Mouse (Mus musculus): ENCODE results near the gene Ift52. TPM values are rescaled to one million over a fixed set of nuclear protein-coding genes. Genes with fewer than 3 reads are reported as not detected.

Gene Ift52
- polyA plus RNA-seq, 1 experiment from 2014 or later = 42.6 TPM

- no peak overlapping the region for H3K4me3 ChIP-seq (ENCODE audit: low read depth, low read length)
- no peak overlapping the region for H3K4me2 ChIP-seq (ENCODE audit: low read length)
- 91% methylated on average over 10 of the region's 10 CpGs for WGBS
- DNase-seq (ENCODE audit: low spot score) (no peak), ATAC-seq (no peak)
- H3K27me3 ChIP-seq (replicated peaks; ENCODE audit: control insufficient read depth, insufficient read depth, low read length) = no peaks in the 10 kb centered on the region
- H3K27ac ChIP-seq (ENCODE audit: low read depth, low read length) = no peak overlapping the region
- no peaks in the 10 kb centered on the region for H3K9me3 ChIP-seq (replicated peaks; ENCODE audit: control insufficient read depth, low read length)
- H3K9ac ChIP-seq (ENCODE audit: low read length) = no peak overlapping the region
- no peaks in the 10 kb centered on the region for H3K36me3 ChIP-seq (ENCODE audit: control insufficient read depth, insufficient read depth, low read length)
- H3K4me1 ChIP-seq (ENCODE audit: control insufficient read depth, insufficient read depth, low read length) = no peaks in the 10 kb centered on the region
Observed at GRCm38 (mm10) chr2:163094909-163095308, 77.8 kb downstream of the Ift52 start.

Small RNAs within 50 kb of the gene (microRNA-seq; reads per million reads assigned to microRNA genes)
- gene Gm22174 = not detected
- not detected for gene Mir7003

Other genes with a start within 250 kb of the Ift52 start
- 149 and 173 TPM in 2 replicates for gene Srsf6, start 85.8 kb upstream of the Ift52 start, polyA plus RNA-seq (2014; fragmentation: Nextera tagmentation; extraction: Ambion mirVana)
- 0.11 and 0.70 TPM in 2 replicates for gene L3mbtl1, start 73.9 kb upstream of the Ift52 start, polyA plus RNA-seq (2014; fragmentation: Nextera tagmentation; extraction: Ambion mirVana)
- not detected in 2 replicates for gene Sgk2, start 30.0 kb upstream of the Ift52 start, polyA plus RNA-seq (2014; fragmentation: Nextera tagmentation; extraction: Ambion mirVana)
- 8.4 and 10.5 TPM in 2 replicates for gene Mybl2, start 37.3 kb downstream of the Ift52 start, polyA plus RNA-seq (2014; fragmentation: Nextera tagmentation; extraction: Ambion mirVana)
- 0.22 TPM in 1 of 2 replicates, not detected in the other for gene Gtsf1l, start 70.5 kb downstream of the Ift52 start, polyA plus RNA-seq (2014; fragmentation: Nextera tagmentation; extraction: Ambion mirVana)
- gene Tox2, start 185.8 kb downstream of the Ift52 start, polyA plus RNA-seq (2014; fragmentation: Nextera tagmentation; extraction: Ambion mirVana) = 16.5 and 19.2 TPM in 2 replicates

Data from forebrain, embryonic 14.5 days (tissue).